Mouse (Mus musculus) heart, embryonic 15.5 days (tissue): Measurements from ENCODE around the gene Polr2m. TPM values are rescaled to one million over a fixed set of nuclear protein-coding genes. Genes with fewer than 3 reads are reported as not detected.

Experiments
- polyA plus RNA-seq: library from polyadenylated mRNA; unstranded; fragments of >200 nt; fragmentation: Nextera tagmentation; extraction: Ambion mirVana; gene quantifications from 2 replicates; pipeline ENCODE4 v1.2.1, GENCODE M21; 2015

Polr2m gene
- polyA plus RNA-seq, 1 experiment from 2014 or later = 280 TPM

Other genes starting within 250 kb of the Polr2m start
- gene Myzap, start 106.4 kb upstream of the Polr2m start, polyA plus RNA-seq = 121 and 148 TPM in 2 replicates